Mouse (Mus musculus) testis, adult 2 months (tissue): Measurements from ENCODE around the gene Arhgap15.

ENCODE experiments used
- CTCF ChIP-seq: fragments of 200-500 bp; IDR thresholded peaks from 2 replicates; pipeline ENCODE4 v1.5.1; 2012; ENCODE audit warnings: low read depth, mild to moderate bottlenecking, inconsistent platforms, low read length, moderate library complexity; ENCODE audit not compliant: control insufficient read depth, insufficient read depth, insufficient replicate concordance
- POLR2A ChIP-seq: fragments of 200-500 bp; IDR thresholded peaks from 2 replicates; pipeline ENCODE4 v1.6.1; 2012; ENCODE audit warnings: low read depth, mild to moderate bottlenecking, inconsistent platforms, low read length, moderate library complexity; ENCODE audit not compliant: control insufficient read depth

GRCm38 (mm10) chr2:44217811-44218210 lies 469.2 kb downstream of the Arhgap15 start:
- TF ChIP-seq POLR2A (no peak), CTCF (no peak)
